ENCODE assay signal across 13 mouse cellular contexts in the genomic region with DNA sequence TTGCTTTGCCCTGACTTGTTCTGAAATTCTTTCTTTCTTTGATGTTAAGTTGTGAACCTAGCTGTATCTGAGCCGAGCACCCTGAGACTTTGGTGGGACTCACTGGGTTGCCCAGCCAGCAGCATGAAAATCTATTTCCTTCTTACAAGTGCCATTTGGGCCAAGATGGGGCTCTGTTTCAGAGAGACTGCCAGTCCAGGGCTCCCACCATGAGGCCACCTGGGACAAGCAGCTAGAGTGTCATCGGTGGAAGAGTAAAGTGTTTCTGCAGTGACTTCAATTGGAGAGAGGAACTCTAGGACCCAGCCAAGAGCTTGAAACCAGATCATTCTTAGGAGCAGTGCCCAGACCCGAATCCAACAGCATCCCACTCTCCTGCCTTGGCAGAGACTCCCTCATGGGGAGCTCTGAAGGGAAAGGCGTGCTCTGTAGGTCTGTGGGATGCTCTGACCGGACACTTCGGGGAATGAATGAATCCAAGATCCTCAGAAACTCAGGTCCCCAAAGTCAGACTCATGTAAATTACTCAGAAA.
DNase-seq lines count a peak whose midpoint lies in the region; ATAC-seq and TF ChIP-seq lines count a peak whose summit lies in the region.
"Had no signal": no experiment of that assay in that cellular context is flagged by ENCODE, and none has a peak within 500 bp of the region (broad histone marks: within the 10 kb centered on the region; RNA-seq: fewer than 3 reads in every experiment).

No protein-coding gene starts in this region.

- dilution Hi-C loops in CH12.LX (cut with MboI; ENCODE audit: extremely low pct_ligation_motif_present, extremely low pct_unique_long_range_greater_than_20kb, low sequenced_read_pairs): no loop called here

- 79% methylated on average over 6 of the region's 6 CpGs for WGBS in liver, postnatal 0 days (ENCODE audit: insufficient replicate concordance)

- no peaks in the 10 kb centered on the region for H3K79me2 ChIP-seq in CH12.LX (replicated peaks; ENCODE audit: control insufficient read depth, extremely low read depth, insufficient read depth, poor library complexity, severe bottlenecking)

- no peak overlapping the region for H3K4me3 ChIP-seq in CH12.LX (replicated peaks in 1 of 3; ENCODE audit: low read depth in 2 of 3, low read length in 2 of 3, poor library complexity in 1 of 3)
- H3K4me3 ChIP-seq in liver, postnatal 0 days (ENCODE audit: low read depth, low read length): no peak overlapping the region
- H3K4me3 ChIP-seq: hindbrain, embryonic 13.5 days; myocyte had no signal

- H3K27me3 ChIP-seq in CH12.LX (replicated peaks): peaks cover 1% of the 10 kb centered on the region
- H3K27me3 ChIP-seq in liver, postnatal 0 days (ENCODE audit: insufficient read depth, low read length): no peaks in the 10 kb centered on the region
- H3K27me3 ChIP-seq: hindbrain, embryonic 13.5 days had no signal

- H3K9me3 ChIP-seq in CH12.LX (replicated peaks; ENCODE audit: low read length): no peaks in the 10 kb centered on the region
- H3K9me3 ChIP-seq in liver, postnatal 0 days (ENCODE audit: low read length): no peaks in the 10 kb centered on the region
- H3K9me3 ChIP-seq: hindbrain, embryonic 13.5 days had no signal

- in situ Hi-C loops in CH12.LX (cut with MboI; ENCODE audit: low pct_ligation_motif_present, low pct_unique_long_range_greater_than_20kb, low sequenced_read_pairs): no loop called here

- no peaks in the 10 kb centered on the region for H3K36me3 ChIP-seq in CH12.LX (replicated peaks in 1 of 2; ENCODE audit: control insufficient read depth in 1 of 2, insufficient read depth in 1 of 2, low read length in 1 of 2)
- H3K36me3 ChIP-seq in liver, postnatal 0 days (replicated peaks; ENCODE audit: insufficient read depth, low read length): no peaks in the 10 kb centered on the region
- H3K36me3 ChIP-seq: hindbrain, embryonic 13.5 days had no signal

- no peak overlapping the region for H3K27ac ChIP-seq in CH12.LX (ENCODE audit: insufficient read depth, low read depth)
- no peak overlapping the region for H3K27ac ChIP-seq in liver, postnatal 0 days (ENCODE audit: low read depth)
- H3K27ac ChIP-seq: hindbrain, embryonic 13.5 days; macrophage had no signal

- no peak for TF ChIP-seq RAD21 in CH12.LX (IDR thresholded peaks at IDR 0.05; ENCODE audit: low read depth, low read length)

- TF ChIP-seq CTCF in CH12.LX (conservative IDR thresholded peaks at IDR 0.05 in 1 of 2, IDR thresholded peaks at IDR 0.05 in 1 of 2; ENCODE audit: low read depth in 2 of 2, low read length in 2 of 2): no peak
- no peak for TF ChIP-seq CTCF in liver, postnatal 0 days (IDR thresholded peaks at IDR 0.05; ENCODE audit: low read depth)

- TF ChIP-seq POLR2A in CH12.LX (IDR thresholded peaks at IDR 0.05; ENCODE audit: low read depth, low read length): no peak

- peak; percentile 94 for DNase-seq in heart, adult 11 months
- no peak for DNase-seq in heart, adult 9 months (ENCODE audit: low spot score in 2 of 2)
- no peak for DNase-seq in CH12.LX (ENCODE audit: extremely low read depth)
- peak; percentile 53 for DNase-seq in gastrocnemius, postnatal 10 days
- peak; percentile 53 for DNase-seq in heart, postnatal 4 days
- DNase-seq in liver, postnatal 0 days: no peak
- no peak for DNase-seq in testis, postnatal 14 days (ENCODE audit: low spot score)
- DNase-seq in B cell, adult 2 months: no peak
- DNase-seq: forebrain, postnatal 0 days; spleen, adult 18-20 months had no signal

- no peak for TF ChIP-seq EP300 in CH12.LX (IDR thresholded peaks at IDR 0.05; ENCODE audit: low read length)
- TF ChIP-seq EP300 in liver, postnatal 0 days (IDR thresholded peaks at IDR 0.05; ENCODE audit: low read depth): no peak

- H3K4me2 ChIP-seq in CH12.LX (ENCODE audit: insufficient read depth, low read depth, poor library complexity, severe bottlenecking): no peak overlapping the region
- H3K4me2 ChIP-seq in liver, postnatal 0 days (ENCODE audit: low read depth, low read length): no peak overlapping the region
- H3K4me2 ChIP-seq: hindbrain, embryonic 13.5 days had no signal

- H3K4me1 ChIP-seq in CH12.LX (ENCODE audit: control insufficient read depth in 1 of 2, insufficient read depth in 2 of 2): peaks cover 0 to 21% of the 10 kb centered on the region in 2 experiments; a peak in 3 of 4 replicates
- H3K4me1 ChIP-seq in liver, postnatal 0 days (ENCODE audit: insufficient read depth): no peaks in the 10 kb centered on the region

- ATAC-seq in liver, postnatal 0 days: no peak
- ATAC-seq: forebrain, postnatal 0 days had no signal

- no peak overlapping the region for H3K9ac ChIP-seq in CH12.LX (ENCODE audit: insufficient read depth, low read depth)
- H3K9ac ChIP-seq in liver, postnatal 0 days (replicated peaks): no peak overlapping the region
- H3K9ac ChIP-seq: forebrain, postnatal 0 days; hindbrain, embryonic 13.5 days had no signal

TF ChIP-seq in CH12.LX, 34 proteins besides CTCF, POLR2A, EP300 and RAD21:
- TF ChIP-seq MAZ (IDR thresholded peaks at IDR 0.05; ENCODE audit: low read depth, low read length): no peak
- no peak for TF ChIP-seq PAX5 (IDR thresholded peaks at IDR 0.05; ENCODE audit: low read length)
- peak; percentile 47; the same call in 1 of the 2 replicates for TF ChIP-seq IRF4 (IDR thresholded peaks at IDR 0.05; ENCODE audit: low read depth, low read length)
- no peak for TF ChIP-seq BHLHE40 (IDR thresholded peaks at IDR 0.05; ENCODE audit: low read depth, low read length)
- TF ChIP-seq ZMIZ1 (IDR thresholded peaks at IDR 0.05; ENCODE audit: low read depth, low read length): no peak

Comparison
In these comparisons a context has a peak if more than half of its experiments do, and no peak if none do; other contexts are left out.
1. DNase-seq: peak in heart, adult 11 months (single experiment), gastrocnemius, postnatal 10 days (single experiment) and heart, postnatal 4 days (single experiment); none in heart, adult 9 months (0 of 2), CH12.LX (single experiment), liver, postnatal 0 days (single experiment), testis, postnatal 14 days (single experiment) and B cell, adult 2 months (0 of 2).